Mouse (Mus musculus): ENCODE results near the gene Ube2g2. TPM values are rescaled to one million over a fixed set of nuclear protein-coding genes. Genes with fewer than 3 reads are reported as not detected.

Gene Ube2g2
- total RNA-seq, 2 experiments from 2014 or later = 67.2 to 74.1 TPM

DNA sequence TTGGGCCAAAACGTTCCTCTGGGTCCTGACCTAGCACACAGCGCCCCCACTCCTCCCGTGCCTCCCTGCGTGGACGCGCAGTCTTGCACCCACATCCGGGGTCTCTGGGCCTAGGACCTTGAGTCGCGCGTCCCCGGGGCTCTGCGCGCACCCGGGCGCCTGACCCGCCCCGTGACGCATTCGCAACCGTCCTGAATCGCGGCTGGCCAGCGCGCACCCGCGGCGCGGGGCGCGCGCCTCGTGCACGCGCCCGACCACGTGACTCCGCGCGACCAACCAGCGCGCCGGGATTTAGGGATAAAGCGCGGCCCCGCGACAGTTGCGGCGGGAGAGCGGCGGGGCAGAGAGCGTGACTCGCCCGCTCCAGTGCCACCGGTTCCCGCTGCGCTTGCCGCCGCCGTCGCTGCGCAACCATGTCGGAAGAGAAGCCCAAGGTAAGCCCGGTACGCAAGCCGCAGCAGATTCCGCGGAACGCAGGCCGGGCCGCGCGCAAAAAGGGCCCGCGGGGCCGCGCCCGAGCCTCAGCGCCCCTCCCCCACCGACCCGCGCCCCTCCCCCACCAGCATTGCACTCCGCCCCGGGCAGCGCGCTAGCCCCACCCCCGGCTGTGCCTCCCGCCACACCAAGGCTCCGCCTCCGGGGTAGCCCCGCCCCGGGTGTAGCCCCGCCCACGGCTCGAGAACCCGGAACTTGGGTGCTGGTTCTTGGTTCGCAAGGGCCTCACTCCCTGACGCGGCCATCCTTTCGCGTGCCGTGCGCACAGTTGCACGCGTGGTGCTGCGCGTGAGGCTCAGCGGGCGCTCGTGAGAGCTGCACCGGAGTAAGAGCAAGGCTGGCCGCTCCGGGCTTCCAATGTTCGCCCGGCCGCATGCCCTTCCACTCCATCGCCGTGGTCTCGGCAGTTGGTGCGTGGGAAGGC is 15.9 kb upstream of the Ube2g2 start, which contains the start of the genes Sumo3 and Gm49325:
Gene Sumo3, plus strand, starts transcription at position 190 of the 919 bp plus-strand sequence.
Gene Gm49325, plus strand, starts transcription at position 290 of the 919 bp plus-strand sequence.
- peak; percentile 99 for DNase-seq (ENCODE audit: low spot score in 2 of 2)

DNA sequence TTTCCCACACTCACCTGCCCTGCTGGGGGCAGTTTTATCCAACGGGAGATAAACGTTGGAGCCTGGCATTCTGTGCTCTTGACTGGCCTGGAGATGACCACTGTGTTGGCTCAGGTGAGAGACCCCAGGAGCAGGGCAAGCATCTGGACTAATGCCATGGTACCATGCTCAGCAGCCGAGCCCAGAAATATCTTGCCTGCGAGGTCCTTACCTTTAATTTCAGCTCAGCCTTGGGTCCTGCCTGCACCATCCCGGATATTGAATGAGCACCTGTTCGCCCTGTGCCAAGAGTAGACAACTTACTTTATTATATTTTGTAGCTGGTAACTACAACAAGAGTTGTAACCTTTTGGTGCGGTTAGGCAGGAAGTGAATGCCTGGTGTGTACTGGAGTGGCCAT is 15.2 kb upstream of the Ube2g2 start:
- DNase-seq (ENCODE audit: low spot score in 2 of 2) = no peak

DNA sequence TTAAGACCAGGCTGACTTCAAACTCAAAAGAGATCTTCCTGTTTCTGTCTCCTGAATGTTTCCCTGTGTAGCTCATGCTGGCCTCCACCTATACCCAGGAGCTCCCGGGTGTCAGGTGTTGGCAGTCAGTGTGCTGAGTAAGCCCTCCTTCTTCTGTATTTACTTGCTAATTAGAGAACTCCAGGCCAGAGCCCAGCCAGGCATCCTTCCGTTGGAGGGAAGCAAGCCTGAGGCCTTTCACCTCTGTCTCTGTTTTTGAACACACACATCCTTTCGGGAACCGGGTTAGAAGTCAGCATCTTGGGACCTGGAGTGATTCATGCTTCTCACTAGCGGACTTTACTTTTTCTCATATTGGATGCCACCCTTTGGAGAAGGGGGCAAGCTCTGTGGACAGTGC is 14.6 kb upstream of the Ube2g2 start:
- no peak for DNase-seq (ENCODE audit: low spot score in 2 of 2)

DNA sequence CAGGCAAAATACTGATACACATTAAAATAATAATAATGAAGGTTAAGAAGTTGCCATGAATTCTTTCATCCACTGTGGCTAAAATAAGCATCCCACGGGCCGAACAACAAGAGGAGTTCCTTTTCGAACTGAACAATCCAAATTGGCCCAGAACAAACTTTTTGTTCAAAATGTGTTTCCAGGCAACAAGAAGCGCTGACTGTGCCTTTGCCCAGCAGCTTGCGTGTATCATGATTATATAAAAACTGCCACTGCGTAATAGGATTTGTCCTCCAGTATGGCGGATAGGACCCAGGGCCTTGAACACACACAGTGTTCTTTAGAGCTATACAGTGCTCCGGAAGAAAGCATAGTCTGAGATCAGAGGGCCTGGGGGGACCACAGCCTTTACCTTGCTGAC is 13.5 kb upstream of the Ube2g2 start:
- no peak for DNase-seq (ENCODE audit: low spot score in 2 of 2)

- DNase-seq (ENCODE audit: low spot score in 2 of 2) = no peak
These were observed 11.7 kb upstream of the Ube2g2 start for GRCm38 (mm10) chr10:77610221-77610961.

DNA sequence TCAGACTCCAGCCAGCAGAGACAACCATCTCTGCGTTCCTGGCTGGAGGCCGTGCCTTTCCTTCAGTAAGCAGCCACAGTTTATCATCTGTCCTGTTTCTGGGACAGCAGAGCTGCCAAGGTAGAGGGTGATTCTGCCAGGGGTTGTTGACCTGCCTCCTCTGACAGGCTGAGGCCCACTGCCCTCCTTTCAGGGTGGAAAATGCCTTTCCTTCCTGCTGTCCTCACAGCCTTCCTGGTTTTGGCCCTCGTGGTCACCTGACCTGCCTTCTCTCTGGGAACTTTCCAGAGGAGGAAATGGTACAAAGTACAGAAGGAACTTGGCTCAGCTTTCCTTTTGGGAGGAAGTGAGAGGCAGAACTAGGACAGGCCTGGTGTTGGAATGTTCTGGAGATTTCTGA is 8.7 kb upstream of the Ube2g2 start:
- no peak for DNase-seq (ENCODE audit: low spot score in 2 of 2)

- no peak for DNase-seq (ENCODE audit: low spot score in 2 of 2)
These were observed 6.4 kb upstream of the Ube2g2 start for GRCm38 (mm10) chr10:77615647-77616046.

GRCm38 (mm10) chr10:77616166-77616565 is 5.9 kb upstream of the Ube2g2 start:
- DNase-seq (ENCODE audit: low spot score in 2 of 2) = no peak

DNA sequence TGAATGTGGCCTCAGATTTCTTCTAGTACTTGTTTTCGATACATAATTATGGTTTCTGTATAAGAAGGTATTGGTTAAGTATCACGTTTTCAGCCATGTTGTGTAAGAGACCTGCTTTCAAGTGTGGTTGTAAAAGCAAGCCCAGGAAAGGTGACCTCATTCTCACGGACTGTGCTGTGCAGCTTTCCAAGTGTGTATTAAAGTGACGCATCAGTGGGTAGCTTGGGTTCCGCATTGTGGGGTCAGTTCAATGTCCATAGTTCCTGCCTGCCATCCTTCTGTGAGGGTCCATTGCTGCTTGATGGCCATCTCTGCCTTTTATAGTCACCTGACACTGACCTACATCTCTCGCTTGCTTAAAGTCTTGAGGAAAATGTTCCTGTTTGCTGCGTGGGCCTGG is 5.1 kb upstream of the Ube2g2 start:
- DNase-seq (ENCODE audit: low spot score in 2 of 2) = no peak

GRCm38 (mm10) chr10:77621546-77621945 is 529 bp upstream of the Ube2g2 start:
- DNase-seq (ENCODE audit: low spot score in 2 of 2) = no peak

DNA sequence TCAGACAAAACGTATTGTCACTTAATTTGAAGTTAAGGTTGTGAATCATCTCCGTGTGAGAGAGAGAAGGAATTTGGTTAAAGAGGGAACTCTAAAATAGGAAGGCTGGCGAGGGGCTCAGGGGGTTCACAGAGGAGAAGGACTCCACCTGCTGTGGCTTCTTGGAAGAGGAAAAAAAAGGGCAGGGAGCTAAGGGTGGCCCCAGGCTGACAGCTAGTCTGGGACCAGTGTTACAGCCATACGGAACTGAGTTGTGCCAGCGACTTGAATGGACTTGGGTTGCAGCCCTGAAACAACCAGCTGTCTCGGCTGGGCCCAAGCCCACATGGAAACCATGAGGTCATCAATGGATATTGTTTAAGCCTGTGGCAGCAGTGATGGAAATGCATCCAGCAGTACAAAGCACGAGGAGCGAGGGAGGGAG is 1.0 kb downstream of the Ube2g2 start:
- no peak for DNase-seq (ENCODE audit: low spot score in 2 of 2)

GRCm38 (mm10) chr10:77623639-77624400 is 1.7 kb downstream of the Ube2g2 start:
- no peak for DNase-seq (ENCODE audit: low spot score in 2 of 2)

DNA sequence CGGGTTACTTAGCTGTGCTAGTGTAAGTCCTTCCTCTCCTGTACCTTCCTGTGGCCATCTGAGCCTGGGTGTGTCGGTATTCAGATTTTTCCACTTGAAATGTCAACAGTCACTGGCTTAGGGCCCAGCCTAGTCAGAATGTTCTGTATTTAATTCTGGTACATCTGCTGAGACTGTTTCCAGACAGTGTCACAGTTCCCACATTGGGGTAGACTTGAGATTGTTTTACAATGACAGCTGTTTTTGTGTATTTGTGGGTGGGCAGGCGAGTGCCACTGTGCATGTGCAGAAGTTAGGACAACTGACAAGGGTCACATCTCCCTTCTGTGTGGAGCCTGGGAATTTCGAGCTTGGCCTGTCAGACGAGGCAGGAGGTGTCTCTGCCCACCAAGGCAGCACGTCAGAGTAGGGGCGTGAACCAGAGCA is 2.5 kb downstream of the Ube2g2 start:
- DNase-seq (ENCODE audit: low spot score in 2 of 2) = no peak

DNA sequence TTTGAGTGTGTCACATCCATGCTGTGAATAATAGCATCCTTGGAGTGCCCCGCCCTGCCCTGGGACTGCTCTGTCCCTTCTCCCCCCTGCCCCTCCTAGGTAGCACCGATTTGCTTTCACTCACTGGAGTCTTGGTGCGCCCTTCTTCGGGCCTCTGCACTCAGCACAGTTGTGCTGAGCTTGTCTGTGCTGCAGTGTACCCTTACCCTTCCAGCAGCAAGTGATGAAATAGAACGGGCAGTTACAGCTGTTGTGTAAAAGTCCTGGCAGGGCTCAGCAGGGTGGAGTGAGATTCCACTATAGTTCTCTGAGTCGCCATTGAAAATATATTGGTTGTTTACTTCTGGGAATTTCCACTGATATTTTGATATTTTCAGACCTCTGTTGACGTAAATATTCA is 4.0 kb downstream of the Ube2g2 start:
- no peak for DNase-seq (ENCODE audit: low spot score in 2 of 2)

DNA sequence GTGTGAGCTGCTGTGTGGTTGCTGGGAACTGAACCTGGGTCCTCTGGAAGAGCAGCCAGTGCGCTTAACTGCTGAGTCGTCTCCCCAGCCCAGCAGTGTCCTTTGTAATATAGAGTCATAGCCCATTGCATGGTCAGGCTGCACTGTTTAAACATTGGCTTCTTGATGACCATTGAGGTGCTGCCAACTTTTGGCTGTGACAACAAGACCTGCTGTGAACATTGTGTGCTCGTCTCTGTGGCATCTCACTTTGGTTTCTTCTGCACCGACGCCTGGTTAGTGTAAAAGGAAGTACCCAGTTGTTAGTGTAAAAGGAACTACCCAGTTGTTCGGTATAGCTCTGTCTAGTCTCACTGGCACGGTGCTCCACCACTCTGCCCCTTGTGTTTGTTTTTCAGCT is 4.5 kb downstream of the Ube2g2 start:
- no peak for DNase-seq (ENCODE audit: low spot score in 2 of 2)

GRCm38 (mm10) chr10:77627497-77627896 is 5.4 kb downstream of the Ube2g2 start:
- peak; percentile 78 to 82 for DNase-seq (ENCODE audit: low spot score in 2 of 2)

GRCm38 (mm10) chr10:77629163-77629562 is 7.1 kb downstream of the Ube2g2 start:
- no peak for DNase-seq (ENCODE audit: low spot score in 2 of 2)

- DNase-seq (ENCODE audit: low spot score in 2 of 2) = no peak
These were observed 7.9 kb downstream of the Ube2g2 start for GRCm38 (mm10) chr10:77629970-77630369.

GRCm38 (mm10) chr10:77634016-77634415 is 11.9 kb downstream of the Ube2g2 start:
- DNase-seq (ENCODE audit: low spot score in 2 of 2) = no peak

DNA sequence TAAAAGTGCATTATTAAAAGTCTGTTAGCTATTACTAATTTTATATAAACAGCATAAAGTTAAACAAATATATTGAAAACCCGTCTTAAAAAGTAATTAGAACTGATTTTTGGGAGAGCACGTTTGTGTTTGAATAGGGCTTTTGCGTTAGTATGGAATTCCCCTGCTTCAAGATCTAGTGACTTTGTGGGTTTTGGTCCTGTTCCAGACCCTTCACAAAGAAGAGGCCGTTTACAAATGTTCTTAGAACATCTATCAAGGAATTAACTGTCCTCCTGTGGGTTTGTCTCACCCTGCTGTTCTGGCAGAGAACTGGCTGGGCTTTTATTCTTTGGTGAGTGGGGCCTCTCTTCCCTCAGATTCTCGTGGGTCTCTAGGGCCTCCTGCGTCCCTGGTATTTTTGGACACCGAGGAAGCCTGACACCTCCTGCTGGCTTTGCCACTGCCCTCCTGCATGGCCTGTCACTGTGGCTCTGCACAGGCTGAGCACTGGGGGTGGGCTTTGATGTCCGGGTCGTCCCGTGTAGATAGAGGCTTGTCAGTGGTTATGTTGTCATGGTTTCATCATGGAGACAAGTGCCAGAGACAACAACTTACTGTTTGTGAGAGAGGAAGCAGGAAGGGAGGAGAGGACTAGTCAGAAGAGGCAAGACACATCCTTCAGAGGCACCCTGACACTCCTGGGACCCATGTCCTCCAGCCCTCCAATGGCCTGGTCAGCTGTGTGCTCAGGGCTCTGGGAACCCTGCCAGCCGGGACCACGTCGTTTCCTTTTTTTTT is 12.6 kb downstream of the Ube2g2 start:
- DNase-seq (ENCODE audit: low spot score in 2 of 2) = no peak

All from adrenal gland, adult 18-20 months (tissue).